Mouse (Mus musculus): ENCODE measurements around the gene Cxcr4. TPM values are rescaled to one million over a fixed set of nuclear protein-coding genes. Genes with fewer than 3 reads are reported as not detected.

The Cxcr4 gene
- polyA plus RNA-seq, 1 experiment from 2014 or later, result 13.3 TPM

- no peaks in the 10 kb centered on the region for H3K36me3 ChIP-seq (ENCODE audit: insufficient read depth, low read length)
- peak overlapping the region; percentile 93 for H3K4me2 ChIP-seq (replicated peaks; ENCODE audit: low read depth, low read length)
- H3K4me3 ChIP-seq (ENCODE audit: low read depth, low read length), result peak overlapping the region; percentile 57
- H3K4me1 ChIP-seq (ENCODE audit: insufficient read depth, low read depth, low read length), result no peaks in the 10 kb centered on the region
- peak overlapping the region; percentile 8; the same call in 1 of the 2 replicates for H3K9ac ChIP-seq (replicated peaks; ENCODE audit: low read depth)
- H3K9me3 ChIP-seq (ENCODE audit: low read length), result no peaks in the 10 kb centered on the region
- ATAC-seq (peak; percentile 60), DNase-seq (ENCODE audit: low spot score) (peak; percentile 58)
- H3K27ac ChIP-seq (ENCODE audit: low read length), result peak overlapping the region; percentile 57; the same call in 1 of the 2 replicates
- under 1% methylated on average over 24 of the region's 24 CpGs for WGBS
- TF ChIP-seq EP300 (IDR thresholded peaks at IDR 0.05) (no peak), CTCF (IDR thresholded peaks at IDR 0.05) (no peak)
- no peaks in the 10 kb centered on the region for H3K27me3 ChIP-seq (replicated peaks; ENCODE audit: insufficient read depth, low read length)
Measured at GRCm38 (mm10) chr1:128592961-128593501, 938 bp upstream of the Cxcr4 start.

DNA sequence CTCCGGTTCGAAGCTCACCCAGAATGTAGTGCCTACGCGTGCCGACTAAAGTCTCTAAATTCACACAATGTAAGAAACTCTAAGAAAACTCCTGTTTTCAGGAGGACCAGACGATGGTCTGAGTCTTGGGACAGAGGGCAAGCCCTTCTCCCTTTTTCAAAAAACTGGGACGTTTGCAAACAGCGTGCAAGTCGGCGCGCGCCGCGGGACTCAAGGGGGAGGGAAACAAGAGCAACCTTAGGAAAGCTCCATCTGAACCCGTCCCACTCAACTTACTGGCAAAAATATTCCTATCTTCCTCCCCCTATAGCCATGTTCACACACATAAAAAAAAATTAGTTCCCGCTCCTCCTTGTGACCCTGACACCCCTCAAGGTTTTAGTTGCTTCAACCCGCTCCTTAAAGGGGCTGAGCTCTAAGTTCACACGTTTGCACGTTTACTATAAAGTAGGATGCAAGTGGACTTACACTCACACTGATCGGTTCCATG is 327 bp downstream of the Cxcr4 start:
- H3K9me3 ChIP-seq (ENCODE audit: low read length), result no peaks in the 10 kb centered on the region
- H3K4me2 ChIP-seq (replicated peaks; ENCODE audit: low read depth, low read length), result peak overlapping the region; percentile 93
- H3K36me3 ChIP-seq (ENCODE audit: insufficient read depth, low read length), result no peaks in the 10 kb centered on the region
- DNase-seq (ENCODE audit: low spot score), result peak; percentile 30
- peak overlapping the region; percentile 49 for H3K27ac ChIP-seq (ENCODE audit: low read length)
- no peaks in the 10 kb centered on the region for H3K27me3 ChIP-seq (replicated peaks; ENCODE audit: insufficient read depth, low read length)
- TF ChIP-seq CTCF (IDR thresholded peaks at IDR 0.05) (no peak), EP300 (IDR thresholded peaks at IDR 0.05) (no peak; the same call in 1 of the 2 replicates)
- peaks cover 7% of the 10 kb centered on the region; the same call in 1 of the 2 replicates for H3K4me1 ChIP-seq (ENCODE audit: insufficient read depth, low read depth, low read length)
- 1% methylated on average over 20 of the region's 20 CpGs for WGBS
- H3K9ac ChIP-seq (replicated peaks; ENCODE audit: low read depth), result peak overlapping the region; percentile 44
- peak; percentile 5 for ATAC-seq
- peak overlapping the region; percentile 57 for H3K4me3 ChIP-seq (ENCODE audit: low read depth, low read length)

GRCm38 (mm10) chr1:128590816-128591720 is 1.0 kb downstream of the Cxcr4 start:
- no peak for TF ChIP-seq EP300 (IDR thresholded peaks at IDR 0.05)
- no peak for TF ChIP-seq CTCF (IDR thresholded peaks at IDR 0.05)
- WGBS, result under 1% methylated on average over 63 of the region's 63 CpGs
- Histone ChIP-seq H3K9ac (replicated peaks; ENCODE audit: low read depth) (peak overlapping the region; percentile 44), H3K9me3 (ENCODE audit: low read length) (no peaks in the 10 kb centered on the region), H3K4me1 (ENCODE audit: insufficient read depth, low read depth, low read length) (peaks cover 7% of the 10 kb centered on the region; the same call in 1 of the 2 replicates), H3K27ac (ENCODE audit: low read length) (peak overlapping the region; percentile 49), H3K4me3 (ENCODE audit: low read depth, low read length) (peak overlapping the region; percentile 57), H3K36me3 (ENCODE audit: insufficient read depth, low read length) (no peaks in the 10 kb centered on the region), H3K4me2 (replicated peaks; ENCODE audit: low read depth, low read length) (peak overlapping the region; percentile 93), H3K27me3 (replicated peaks; ENCODE audit: insufficient read depth, low read length) (no peaks in the 10 kb centered on the region)
- peak; percentile 44 for DNase-seq (ENCODE audit: low spot score)
- ATAC-seq, result no peak

GRCm38 (mm10) chr1:128590011-128590410 is 2.1 kb downstream of the Cxcr4 start:
- H3K36me3 ChIP-seq (ENCODE audit: insufficient read depth, low read length), result no peaks in the 10 kb centered on the region
- no peaks in the 10 kb centered on the region for H3K9me3 ChIP-seq (ENCODE audit: low read length)
- H3K27me3 ChIP-seq (replicated peaks; ENCODE audit: insufficient read depth, low read length), result no peaks in the 10 kb centered on the region
- ATAC-seq (no peak), DNase-seq (ENCODE audit: low spot score) (no peak)
- H3K9ac ChIP-seq (replicated peaks; ENCODE audit: low read depth), result no peak overlapping the region
- H3K4me1 ChIP-seq (ENCODE audit: insufficient read depth, low read depth, low read length), result peaks cover 7% of the 10 kb centered on the region; the same call in 1 of the 2 replicates
- H3K27ac ChIP-seq (ENCODE audit: low read length), result no peak overlapping the region
- TF ChIP-seq CTCF (IDR thresholded peaks at IDR 0.05) (no peak), EP300 (IDR thresholded peaks at IDR 0.05) (no peak)
- H3K4me2 ChIP-seq (replicated peaks; ENCODE audit: low read depth, low read length), result peak overlapping the region; percentile 93
- H3K4me3 ChIP-seq (ENCODE audit: low read depth, low read length), result peak overlapping the region; percentile 12; the same call in 1 of the 2 replicates
- WGBS, result 5% methylated on average over 6 of the region's 6 CpGs

DNA sequence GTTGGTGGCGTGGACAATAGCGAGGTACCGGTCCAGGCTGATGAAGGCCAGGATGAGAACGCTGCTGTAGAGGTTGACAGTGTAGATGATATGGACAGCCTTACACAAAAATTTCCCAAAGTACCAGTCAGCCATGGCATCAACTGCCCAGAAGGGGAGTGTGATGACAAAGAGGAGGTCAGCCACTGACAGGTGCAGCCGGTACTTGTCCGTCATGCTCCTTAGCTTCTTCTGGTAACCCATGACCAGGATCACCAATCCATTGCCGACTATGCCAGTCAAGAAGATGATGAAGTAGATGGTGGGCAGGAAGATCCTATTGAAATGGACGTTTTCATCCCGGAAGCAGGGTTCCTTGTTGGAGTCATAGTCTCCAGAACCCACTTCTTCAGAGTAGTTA is 2.6 kb downstream of the Cxcr4 start:
- DNase-seq (ENCODE audit: low spot score) (no peak), ATAC-seq (no peak)
- Histone ChIP-seq H3K36me3 (ENCODE audit: insufficient read depth, low read length) (no peaks in the 10 kb centered on the region), H3K9me3 (ENCODE audit: low read length) (no peaks in the 10 kb centered on the region), H3K27me3 (replicated peaks; ENCODE audit: insufficient read depth, low read length) (no peaks in the 10 kb centered on the region), H3K9ac (replicated peaks; ENCODE audit: low read depth) (no peak overlapping the region), H3K27ac (ENCODE audit: low read length) (no peak overlapping the region), H3K4me3 (ENCODE audit: low read depth, low read length) (peak overlapping the region; percentile 12; the same call in 1 of the 2 replicates), H3K4me2 (replicated peaks; ENCODE audit: low read depth, low read length) (no peak overlapping the region; the same call in 1 of the 2 replicates), H3K4me1 (ENCODE audit: insufficient read depth, low read depth, low read length) (peaks cover 7% of the 10 kb centered on the region; the same call in 1 of the 2 replicates)
- TF ChIP-seq CTCF (IDR thresholded peaks at IDR 0.05), result no peak
- TF ChIP-seq EP300 (IDR thresholded peaks at IDR 0.05), result no peak
- WGBS, result 83% methylated on average over 9 of the region's 9 CpGs

DNA sequence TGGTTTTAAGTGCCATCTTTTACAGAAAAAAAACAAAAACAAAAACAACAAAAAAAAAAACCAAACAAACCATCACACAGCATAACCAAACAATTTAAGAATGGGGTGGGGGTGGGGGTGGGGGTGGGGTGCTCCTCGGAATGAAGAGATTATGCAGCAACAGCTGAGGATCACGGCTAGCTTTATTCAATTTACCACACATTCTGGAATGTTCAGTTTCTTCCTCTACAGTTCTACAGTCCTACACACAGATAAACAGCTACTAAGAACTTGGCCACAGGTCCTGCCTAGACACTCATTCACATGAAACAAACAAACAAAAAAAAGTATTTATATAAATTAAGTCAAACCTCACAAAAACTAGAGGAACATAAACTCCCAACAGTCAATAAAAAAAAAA is 3.8 kb downstream of the Cxcr4 start:
- 38% methylated on average over 2 of the region's 2 CpGs for WGBS
- Histone ChIP-seq H3K9me3 (ENCODE audit: low read length) (no peaks in the 10 kb centered on the region), H3K9ac (replicated peaks; ENCODE audit: low read depth) (no peak overlapping the region), H3K27me3 (replicated peaks; ENCODE audit: insufficient read depth, low read length) (no peaks in the 10 kb centered on the region), H3K4me2 (replicated peaks; ENCODE audit: low read depth, low read length) (no peak overlapping the region), H3K36me3 (ENCODE audit: insufficient read depth, low read length) (no peaks in the 10 kb centered on the region), H3K4me1 (ENCODE audit: insufficient read depth, low read depth, low read length) (peaks cover 7% of the 10 kb centered on the region; the same call in 1 of the 2 replicates), H3K4me3 (ENCODE audit: low read depth, low read length) (no peak overlapping the region), H3K27ac (ENCODE audit: low read length) (no peak overlapping the region)
- DNase-seq (ENCODE audit: low spot score) (no peak), ATAC-seq (no peak)
- TF ChIP-seq CTCF (IDR thresholded peaks at IDR 0.05), result no peak
- no peak for TF ChIP-seq EP300 (IDR thresholded peaks at IDR 0.05)

Data from lung, postnatal 0 days (tissue).